Mouse (Mus musculus) liver, adult 2 months (tissue): ENCODE measurements around the gene Slc23a4.

Source experiments
- CTCF ChIP-seq: fragments of 200-500 bp; IDR thresholded peaks from 2 replicates; pipeline ENCODE4 v1.5.1; 2011; ENCODE audit warnings: low read depth, low read length, control low read depth
- POLR2A ChIP-seq: fragments of 200-500 bp; IDR thresholded peaks from 2 replicates; pipeline ENCODE4 v1.6.1; 2011; ENCODE audit warnings: low read length, control low read depth; ENCODE audit not compliant: insufficient read depth; ENCODE audit errors: extremely low read depth

- TF ChIP-seq POLR2A (no peak), CTCF (no peak)
Measured at GRCm38 (mm10) chr6:34951956-34952667, 36.1 kb downstream of the Slc23a4 start.
